Mouse (Mus musculus): ENCODE data around the gene Clnk.
A peak's percentile ranks its signal among the peaks of the same experiment; 100 is the strongest.

DNA sequence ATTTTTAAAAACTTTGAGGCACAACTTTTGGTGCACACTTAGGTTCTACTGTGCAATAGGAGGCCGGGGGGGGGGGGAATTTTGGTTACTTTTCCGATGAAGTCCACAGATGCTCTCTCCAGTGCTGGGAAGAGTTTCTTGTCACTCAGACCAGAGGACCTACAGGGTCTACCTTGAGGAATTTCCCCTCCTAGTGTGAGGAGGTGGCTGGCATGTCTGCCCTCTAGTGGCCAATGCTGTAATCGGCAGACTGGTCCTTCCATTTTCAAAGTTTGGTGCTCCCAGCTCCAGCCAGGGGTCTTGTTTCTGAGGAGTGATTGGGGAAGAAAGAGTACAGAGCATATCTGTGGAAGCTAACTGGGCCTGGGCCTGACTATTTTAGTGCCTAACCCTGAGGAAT lies 121.7 kb downstream of the Clnk start:
- TF ChIP-seq CTCF (IDR thresholded peaks at IDR 0.05) (peak; percentile 79), POLR2A (IDR thresholded peaks at IDR 0.05; ENCODE audit: insufficient read depth, low read depth, low read length) (no peak)

Data from heart, adult 2 months (tissue).